Mouse (Mus musculus): ENCODE results near the gene Tesc. TPM values are rescaled to one million over a fixed set of nuclear protein-coding genes. Genes with fewer than 3 reads are reported as not detected.
A peak's percentile ranks its signal among the peaks of the same experiment; 100 is the strongest.

Tesc gene
- polyA plus RNA-seq, 1 experiment from 2014 or later = 10.0 TPM

- Histone ChIP-seq H3K4me1 (peaks cover 39% of the 10 kb centered on the region), H3K27ac (no peak overlapping the region), H3K27me3 (ENCODE audit: insufficient read depth, poor library complexity, severe bottlenecking) (peaks cover 2% of the 10 kb centered on the region; the same call in 1 of the 2 replicates), H3K9me3 (no peaks in the 10 kb centered on the region), H3K36me3 (no peaks in the 10 kb centered on the region), H3K4me3 (no peak overlapping the region)
- WGBS = 84% methylated on average over 8 of the region's 8 CpGs
- no peak for DNase-seq (ENCODE audit: low spot score)
Measured at GRCm38 (mm10) chr5:118051981-118052662, 24.6 kb downstream of the Tesc start.

GRCm38 (mm10) chr5:118053205-118053604 is 25.7 kb downstream of the Tesc start:
- Histone ChIP-seq H3K4me1 (peaks cover 50% of the 10 kb centered on the region), H3K4me3 (no peak overlapping the region), H3K27me3 (ENCODE audit: insufficient read depth, poor library complexity, severe bottlenecking) (no peaks in the 10 kb centered on the region), H3K36me3 (no peaks in the 10 kb centered on the region), H3K27ac (no peak overlapping the region), H3K9me3 (no peaks in the 10 kb centered on the region)
- 89% methylated on average over 2 of the region's 2 CpGs for WGBS
- DNase-seq (ENCODE audit: low spot score) = no peak

- WGBS = 42% methylated on average over 8 of the region's 8 CpGs
- H3K4me3 ChIP-seq = no peak overlapping the region
- H3K4me1 ChIP-seq = peaks cover 53% of the 10 kb centered on the region
- DNase-seq (ENCODE audit: low spot score) = no peak
- H3K27ac ChIP-seq = peak overlapping the region; percentile 82
- peaks cover 6% of the 10 kb centered on the region; the same call in 1 of the 2 replicates for H3K36me3 ChIP-seq
- no peaks in the 10 kb centered on the region for H3K27me3 ChIP-seq (ENCODE audit: insufficient read depth, poor library complexity, severe bottlenecking)
- no peaks in the 10 kb centered on the region for H3K9me3 ChIP-seq
Measured at GRCm38 (mm10) chr5:118057508-118058111, 30.1 kb downstream of the Tesc start.

GRCm38 (mm10) chr5:118058858-118059257 is 31.3 kb downstream of the Tesc start:
- Histone ChIP-seq H3K27ac (peak overlapping the region; percentile 82), H3K36me3 (peaks cover 10% of the 10 kb centered on the region; the same call in 1 of the 2 replicates), H3K4me1 (peaks cover 57% of the 10 kb centered on the region), H3K4me3 (no peak overlapping the region), H3K9me3 (no peaks in the 10 kb centered on the region), H3K27me3 (ENCODE audit: insufficient read depth, poor library complexity, severe bottlenecking) (no peaks in the 10 kb centered on the region)
- DNase-seq (ENCODE audit: low spot score) = no peak
- 76% methylated on average over 10 of the region's 10 CpGs for whole genome bisulfite sequencing

- 84% methylated on average over 9 of the region's 9 CpGs for WGBS
- peaks cover 57% of the 10 kb centered on the region for H3K4me1 ChIP-seq
- no peaks in the 10 kb centered on the region for H3K9me3 ChIP-seq
- peak overlapping the region; percentile 82; the same call in 1 of the 2 replicates for H3K27ac ChIP-seq
- no peak overlapping the region for H3K4me3 ChIP-seq
- no peak for DNase-seq (ENCODE audit: low spot score)
- H3K36me3 ChIP-seq = peaks cover 14% of the 10 kb centered on the region
- no peaks in the 10 kb centered on the region for H3K27me3 ChIP-seq (ENCODE audit: insufficient read depth, poor library complexity, severe bottlenecking)
Measured at GRCm38 (mm10) chr5:118059646-118060045, 32.1 kb downstream of the Tesc start.

GRCm38 (mm10) chr5:118061391-118061790 is 33.8 kb downstream of the Tesc start:
- DNase-seq (ENCODE audit: low spot score) = no peak
- Histone ChIP-seq H3K4me3 (no peak overlapping the region), H3K9me3 (no peaks in the 10 kb centered on the region), H3K4me1 (peaks cover 46% of the 10 kb centered on the region), H3K27ac (no peak overlapping the region), H3K27me3 (ENCODE audit: insufficient read depth, poor library complexity, severe bottlenecking) (no peaks in the 10 kb centered on the region), H3K36me3 (peaks cover 30% of the 10 kb centered on the region)
- WGBS = 94% methylated on average over 18 of the region's 18 CpGs

- Histone ChIP-seq H3K36me3 (peaks cover 46% of the 10 kb centered on the region), H3K9me3 (no peaks in the 10 kb centered on the region), H3K27me3 (ENCODE audit: insufficient read depth, poor library complexity, severe bottlenecking) (no peaks in the 10 kb centered on the region), H3K4me3 (no peak overlapping the region), H3K27ac (no peak overlapping the region), H3K4me1 (peaks cover 45% of the 10 kb centered on the region)
- WGBS = 69% methylated on average over 8 of the region's 8 CpGs
- DNase-seq (ENCODE audit: low spot score) = no peak
Measured at GRCm38 (mm10) chr5:118063181-118063621, 35.7 kb downstream of the Tesc start.

- H3K9me3 ChIP-seq = no peaks in the 10 kb centered on the region
- no peak overlapping the region for H3K27ac ChIP-seq
- H3K4me3 ChIP-seq = no peak overlapping the region
- DNase-seq (ENCODE audit: low spot score) = no peak
- H3K36me3 ChIP-seq = peaks cover 56% of the 10 kb centered on the region
- H3K4me1 ChIP-seq = peaks cover 45% of the 10 kb centered on the region
- 70% methylated on average over 10 of the region's 10 CpGs for WGBS
- no peaks in the 10 kb centered on the region for H3K27me3 ChIP-seq (ENCODE audit: insufficient read depth, poor library complexity, severe bottlenecking)
Measured at GRCm38 (mm10) chr5:118064284-118064901, 36.9 kb downstream of the Tesc start.

GRCm38 (mm10) chr5:118065516-118066255 is 38.1 kb downstream of the Tesc start:
- Histone ChIP-seq H3K9me3 (no peaks in the 10 kb centered on the region), H3K4me1 (peaks cover 40% of the 10 kb centered on the region), H3K27me3 (ENCODE audit: insufficient read depth, poor library complexity, severe bottlenecking) (no peaks in the 10 kb centered on the region), H3K27ac (0 out of 2 replicates have a peak overlapping the region, but pooled peaks have one; percentile 12), H3K36me3 (peaks cover 68% of the 10 kb centered on the region), H3K4me3 (no peak overlapping the region)
- WGBS = 90% methylated on average over 19 of the region's 19 CpGs
- DNase-seq (ENCODE audit: low spot score) = no peak

- Histone ChIP-seq H3K27me3 (ENCODE audit: insufficient read depth, poor library complexity, severe bottlenecking) (no peaks in the 10 kb centered on the region), H3K27ac (0 out of 2 replicates have a peak overlapping the region, but pooled peaks have one; percentile 53), H3K4me1 (peaks cover 40% of the 10 kb centered on the region), H3K36me3 (peaks cover 66% of the 10 kb centered on the region), H3K4me3 (no peak overlapping the region), H3K9me3 (no peaks in the 10 kb centered on the region)
- 60% methylated on average over 5 of the region's 5 CpGs for WGBS
- no peak for DNase-seq (ENCODE audit: low spot score)
Measured at GRCm38 (mm10) chr5:118066828-118067227, 39.3 kb downstream of the Tesc start.

- H3K36me3 ChIP-seq = peaks cover 71% of the 10 kb centered on the region
- H3K27me3 ChIP-seq (ENCODE audit: insufficient read depth, poor library complexity, severe bottlenecking) = no peaks in the 10 kb centered on the region
- H3K27ac ChIP-seq = peak overlapping the region; percentile 53; the same call in 1 of the 2 replicates
- H3K4me3 ChIP-seq = no peak overlapping the region
- H3K4me1 ChIP-seq = peaks cover 40% of the 10 kb centered on the region
- 54% methylated on average over 4 of the region's 4 CpGs for WGBS
- DNase-seq (ENCODE audit: low spot score) = no peak
- no peaks in the 10 kb centered on the region for H3K9me3 ChIP-seq
Measured at GRCm38 (mm10) chr5:118067572-118067971, 40.0 kb downstream of the Tesc start.

- Histone ChIP-seq H3K4me1 (peaks cover 40% of the 10 kb centered on the region), H3K27ac (peak overlapping the region; percentile 53; the same call in 1 of the 2 replicates), H3K9me3 (no peaks in the 10 kb centered on the region), H3K4me3 (no peak overlapping the region), H3K27me3 (ENCODE audit: insufficient read depth, poor library complexity, severe bottlenecking) (no peaks in the 10 kb centered on the region), H3K36me3 (peaks cover 76% of the 10 kb centered on the region)
- no peak for DNase-seq (ENCODE audit: low spot score)
- WGBS = 45% methylated on average over 9 of the region's 9 CpGs
Measured at GRCm38 (mm10) chr5:118067984-118068494, 40.5 kb downstream of the Tesc start.

All from heart, embryonic 10.5 days (tissue).